Mouse (Mus musculus): ENCODE data around the gene D630039A03Rik. TPM values are rescaled to one million over a fixed set of nuclear protein-coding genes. Genes with fewer than 3 reads are reported as not detected.

Gene D630039A03Rik
- under 1 TPM in 1 of 2 experiments, not detected in 1; 0.28 TPM for total RNA-seq (2021)
- long read RNA-seq, experiment 1: 0 reads
- long read RNA-seq, experiment 2: 0 reads

DNA sequence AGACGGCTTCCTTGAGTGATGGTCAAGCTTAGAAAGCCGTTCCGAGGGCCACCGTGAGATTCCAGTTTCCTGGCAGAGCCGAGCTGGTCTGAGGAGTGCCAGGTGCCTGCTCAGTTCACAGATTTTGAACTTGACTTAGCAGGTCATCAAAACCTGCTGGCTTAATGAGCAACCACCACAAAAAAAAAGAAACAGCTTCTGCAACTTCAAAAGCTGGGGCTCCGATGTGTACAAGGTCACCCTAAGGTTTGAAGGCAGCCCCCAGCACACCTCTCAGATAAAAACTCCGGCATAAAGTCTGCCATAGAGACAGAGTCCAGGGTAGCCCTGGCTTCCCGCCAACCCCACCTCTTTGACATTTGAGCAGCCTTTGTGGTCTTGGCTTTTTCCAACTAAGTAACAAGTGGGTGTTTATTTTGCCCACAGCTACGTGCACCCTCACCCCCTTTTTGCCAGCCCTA is at the start of gene D630039A03Rik:
D630039A03Rik (minus strand) TSS at position 97 of the 461 bp plus-strand sequence.
- intact Hi-C loops (cut with DNase I): no loop called here
- Histone ChIP-seq H3K27ac (no peak within 1 kb of the TSS), H3K4me3 (peak within 1 kb of the TSS; percentile 52)
- TF ChIP-seq CTCF (IDR thresholded peaks at IDR 0.05): no peak
- DNase-seq: peak; percentile 27

- no peak overlapping the region for H3K27ac ChIP-seq
- no peak for TF ChIP-seq CTCF (IDR thresholded peaks at IDR 0.05)
- intact Hi-C loops (cut with DNase I): no loop called here
- H3K4me3 ChIP-seq: no peak overlapping the region
- DNase-seq: no peak
Measured at GRCm38 (mm10) chr4:57965516-57965915, 49.4 kb upstream of the D630039A03Rik start.

GRCm38 (mm10) chr4:57964143-57964542 is 48.0 kb upstream of the D630039A03Rik start:
- no peak for DNase-seq
- no peak overlapping the region for H3K4me3 ChIP-seq
- intact Hi-C loops (cut with DNase I): no loop called here
- TF ChIP-seq CTCF (IDR thresholded peaks at IDR 0.05): no peak
- H3K27ac ChIP-seq: no peak overlapping the region

- Histone ChIP-seq H3K27ac (no peak overlapping the region), H3K4me3 (no peak overlapping the region)
- intact Hi-C loops (cut with DNase I): no loop called here
- no peak for TF ChIP-seq CTCF (IDR thresholded peaks at IDR 0.05)
- DNase-seq: no peak
Measured at GRCm38 (mm10) chr4:57959056-57959455, 43.0 kb upstream of the D630039A03Rik start.

DNA sequence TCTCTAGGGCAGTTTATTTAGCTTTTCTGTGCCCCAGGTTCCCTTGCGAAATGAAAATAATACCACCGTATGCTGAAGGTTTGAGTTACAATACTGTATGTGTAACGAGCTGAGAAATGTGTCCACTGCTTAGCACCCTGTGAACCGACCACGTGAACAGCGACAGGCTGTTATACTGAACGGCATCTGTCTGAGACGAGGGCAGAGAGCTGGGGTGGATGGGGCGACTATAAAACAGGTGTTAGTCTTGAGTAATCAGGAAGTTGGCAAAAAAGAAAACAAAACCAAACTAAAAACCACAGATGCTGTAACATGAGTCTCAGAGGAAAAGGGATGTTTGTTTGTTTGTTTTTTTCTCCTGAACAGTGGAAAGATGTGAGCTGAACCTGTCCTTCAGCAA is 42.0 kb upstream of the D630039A03Rik start:
- H3K4me3 ChIP-seq: peak overlapping the region; percentile 85; the same call in 1 of the 2 replicates
- peak overlapping the region; percentile 99 for H3K27ac ChIP-seq
- no peak for TF ChIP-seq CTCF (IDR thresholded peaks at IDR 0.05)
- peak; percentile 36 for DNase-seq
- intact Hi-C loops (cut with DNase I): no loop called here

- Histone ChIP-seq H3K4me3 (peak overlapping the region; percentile 85), H3K27ac (peak overlapping the region; percentile 99)
- DNase-seq: peak; percentile 22
- TF ChIP-seq CTCF (IDR thresholded peaks at IDR 0.05): no peak
- intact Hi-C loops (cut with DNase I): no loop called here
Measured at GRCm38 (mm10) chr4:57957200-57958085, 41.3 kb upstream of the D630039A03Rik start.

GRCm38 (mm10) chr4:57956029-57956960 is 40.2 kb upstream of the D630039A03Rik start, which contains the start of gene Txn1:
Txn1 (minus strand) TSS chr4:57956411.
- peak within 1 kb of the TSS; percentile 85 for H3K4me3 ChIP-seq
- intact Hi-C loops (cut with DNase I): no loop called here
- peak within 1 kb of the TSS; percentile 99 for H3K27ac ChIP-seq
- DNase-seq: peak; percentile 99
- TF ChIP-seq CTCF (IDR thresholded peaks at IDR 0.05): no peak

- peak overlapping the region; percentile 99 for H3K27ac ChIP-seq
- DNase-seq: peak; percentile 82
- TF ChIP-seq CTCF (IDR thresholded peaks at IDR 0.05): no peak
- intact Hi-C loops (cut with DNase I): no loop called here
- H3K4me3 ChIP-seq: peak overlapping the region; percentile 85
Measured at GRCm38 (mm10) chr4:57955544-57955958, 39.5 kb upstream of the D630039A03Rik start.

DNA sequence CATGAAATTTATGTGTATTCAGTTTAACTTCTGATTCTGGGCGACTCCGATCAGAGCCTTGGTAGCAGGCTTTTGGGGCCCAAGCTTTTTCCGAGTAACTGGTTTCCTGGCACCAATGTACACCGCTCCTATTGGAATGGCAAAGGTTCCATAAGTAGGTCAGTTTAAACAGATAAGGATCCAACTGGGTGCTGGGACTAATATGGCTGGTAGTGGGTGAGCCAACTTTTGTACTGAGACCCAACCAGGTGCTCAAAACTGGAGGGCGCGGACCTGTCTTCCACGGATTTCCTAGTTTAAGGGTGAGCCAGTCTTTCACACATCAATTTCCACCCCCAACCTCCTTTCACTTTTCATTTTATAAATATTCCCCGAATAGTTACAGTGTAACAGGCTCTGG is 38.9 kb upstream of the D630039A03Rik start:
- intact Hi-C loops (cut with DNase I): no loop called here
- no peak for TF ChIP-seq CTCF (IDR thresholded peaks at IDR 0.05)
- DNase-seq: no peak

GRCm38 (mm10) chr4:57954580-57954979 is 38.5 kb upstream of the D630039A03Rik start:
- no peak for TF ChIP-seq CTCF (IDR thresholded peaks at IDR 0.05)
- Histone ChIP-seq H3K4me3 (peak overlapping the region; percentile 85), H3K27ac (peak overlapping the region; percentile 99)
- intact Hi-C loops (cut with DNase I): no loop called here
- DNase-seq: no peak

More for the DNA sequence above, 38.9 kb upstream of the D630039A03Rik start:
- Histone ChIP-seq H3K27ac (peak overlapping the region; percentile 99), H3K4me3 (peak overlapping the region; percentile 85)

DNA sequence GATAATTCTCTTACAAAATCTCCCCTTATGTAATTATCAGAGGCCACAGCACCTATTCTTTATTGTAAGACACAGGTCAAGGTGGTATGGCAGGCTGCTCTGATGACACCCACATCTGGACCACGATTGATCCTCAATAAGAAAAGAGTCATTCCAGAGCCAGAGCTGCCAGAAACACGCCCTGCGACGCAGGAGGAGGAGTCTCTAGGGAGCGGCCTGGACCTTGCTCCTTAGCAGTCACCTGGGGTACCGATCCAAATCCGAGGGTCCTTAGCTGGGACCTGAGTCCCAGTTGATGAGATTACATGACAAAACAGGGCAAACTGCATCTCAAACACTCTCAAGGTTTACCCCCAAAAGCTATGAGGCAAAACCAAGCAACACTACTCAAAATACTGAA is 37.7 kb upstream of the D630039A03Rik start:
- intact Hi-C loops (cut with DNase I): no loop called here
- DNase-seq: no peak
- no peak for TF ChIP-seq CTCF (IDR thresholded peaks at IDR 0.05)
- Histone ChIP-seq H3K27ac (peak overlapping the region; percentile 41; the same call in 1 of the 2 replicates), H3K4me3 (peak overlapping the region; percentile 85)

- no peak for TF ChIP-seq CTCF (IDR thresholded peaks at IDR 0.05)
- no peak overlapping the region for H3K27ac ChIP-seq
- intact Hi-C loops (cut with DNase I): no loop called here
- no peak for DNase-seq
- no peak overlapping the region for H3K4me3 ChIP-seq
Measured at GRCm38 (mm10) chr4:57952891-57953290, 36.8 kb upstream of the D630039A03Rik start.

Data from gastrocnemius, adult 2 months (tissue).